Mouse (Mus musculus): ENCODE measurements around the gene Nostrin. TPM values are rescaled to one million over a fixed set of nuclear protein-coding genes. Genes with fewer than 3 reads are reported as not detected.
A peak's percentile ranks its signal among the peaks of the same experiment; 100 is the strongest.

Nostrin gene
- polyA plus RNA-seq, 1 experiment from 2014 or later = 2.4 TPM

DNA sequence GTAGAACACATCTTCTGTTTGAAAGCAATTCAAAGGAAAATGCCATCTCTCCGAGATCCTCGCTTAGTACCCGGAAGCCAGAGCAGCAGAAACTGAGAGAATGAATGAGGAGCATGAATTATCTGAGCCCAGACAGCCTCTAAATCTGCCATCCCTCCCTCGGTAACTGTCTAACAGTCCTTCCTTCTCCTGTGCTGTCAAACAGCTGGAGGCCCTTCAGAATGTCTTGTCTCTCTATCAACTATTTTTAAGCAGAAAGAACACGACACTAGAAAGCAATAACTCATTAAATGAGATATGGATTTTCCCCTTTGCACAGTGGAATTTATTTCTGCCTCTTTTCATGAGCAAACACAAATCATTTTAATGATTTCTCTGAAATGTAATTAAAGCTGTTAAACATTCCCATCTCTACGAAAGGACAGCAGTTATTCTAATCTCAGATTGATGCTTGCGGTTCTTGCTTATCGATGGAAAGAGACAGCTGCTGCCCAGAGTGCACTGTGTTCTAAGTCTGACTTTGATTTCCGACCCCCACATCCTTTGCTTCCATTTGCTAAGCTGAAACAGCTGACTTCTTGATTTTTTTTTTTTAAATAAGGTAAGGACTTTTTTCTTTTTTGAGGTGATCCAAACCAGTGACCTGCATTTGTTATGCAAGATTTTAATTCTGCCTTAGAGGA is 34.9 kb downstream of the Nostrin start:
- Histone ChIP-seq H3K9ac (ENCODE audit: low read depth, low read length) (no peak overlapping the region), H3K4me3 (ENCODE audit: low read length) (no peak overlapping the region), H3K4me2 (ENCODE audit: low read length) (no peak overlapping the region), H3K36me3 (ENCODE audit: control insufficient read depth, insufficient read depth, low read length) (no peaks in the 10 kb centered on the region), H3K27ac (ENCODE audit: low read depth, low read length) (no peak overlapping the region), H3K27me3 (replicated peaks; ENCODE audit: control insufficient read depth, insufficient read depth, low read length) (no peaks in the 10 kb centered on the region), H3K9me3 (ENCODE audit: control insufficient read depth, low read length) (no peaks in the 10 kb centered on the region), H3K4me1 (ENCODE audit: control insufficient read depth, insufficient read depth, low read depth, low read length) (no peaks in the 10 kb centered on the region)
- 56% methylated on average over 9 of the region's 9 CpGs for WGBS
- ATAC-seq = no peak

DNA sequence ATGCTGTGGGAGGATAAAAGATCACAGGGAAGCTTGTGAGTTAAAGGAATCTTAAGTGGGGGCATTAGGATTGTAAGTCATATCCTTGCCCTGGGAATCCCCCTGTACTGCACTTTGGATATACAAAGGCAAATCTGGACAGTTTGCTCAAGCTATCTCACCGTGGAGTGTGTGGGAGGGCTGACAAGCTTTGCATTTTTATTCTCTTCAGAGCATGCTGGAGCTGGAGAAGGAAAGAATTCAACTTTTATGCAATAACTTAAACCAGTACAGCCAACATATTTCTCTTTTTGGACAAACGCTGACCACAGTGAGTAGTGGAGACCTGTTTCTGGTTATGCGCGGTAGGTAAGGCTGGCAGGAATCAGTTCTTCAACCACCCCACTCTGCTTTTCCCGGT is 39.7 kb downstream of the Nostrin start:
- H3K36me3 ChIP-seq (ENCODE audit: control insufficient read depth, insufficient read depth, low read length) = no peaks in the 10 kb centered on the region
- WGBS = 76% methylated on average over 5 of the region's 5 CpGs
- no peaks in the 10 kb centered on the region for H3K27me3 ChIP-seq (replicated peaks; ENCODE audit: control insufficient read depth, insufficient read depth, low read length)
- no peaks in the 10 kb centered on the region for H3K4me1 ChIP-seq (ENCODE audit: control insufficient read depth, insufficient read depth, low read depth, low read length)
- no peak for ATAC-seq
- H3K9me3 ChIP-seq (ENCODE audit: control insufficient read depth, low read length) = no peaks in the 10 kb centered on the region
- H3K4me2 ChIP-seq (ENCODE audit: low read length) = no peak overlapping the region
- H3K9ac ChIP-seq (ENCODE audit: low read depth, low read length) = no peak overlapping the region
- H3K4me3 ChIP-seq (ENCODE audit: low read length) = no peak overlapping the region
- no peak overlapping the region for H3K27ac ChIP-seq (ENCODE audit: low read depth, low read length)

DNA sequence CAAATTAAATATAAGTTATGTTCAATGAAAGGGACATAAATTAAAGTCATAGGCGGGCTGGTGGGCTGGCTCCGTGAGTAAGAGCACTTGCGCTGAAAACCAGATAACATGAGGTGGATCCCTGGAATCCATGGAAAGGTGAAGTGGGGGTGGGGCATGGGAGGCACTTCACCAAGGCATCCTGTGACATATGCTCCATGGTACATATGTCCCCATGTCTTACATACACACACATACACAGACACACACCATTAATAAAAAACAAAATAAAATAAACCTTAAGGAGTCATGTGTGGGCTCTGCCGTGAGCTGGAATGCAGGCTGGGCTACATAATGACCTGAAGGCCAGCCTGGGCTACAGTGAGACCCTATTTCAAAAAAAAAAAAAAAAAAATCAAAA is 44.1 kb downstream of the Nostrin start:
- H3K9me3 ChIP-seq (ENCODE audit: control insufficient read depth, low read length) = no peaks in the 10 kb centered on the region
- no peaks in the 10 kb centered on the region for H3K36me3 ChIP-seq (ENCODE audit: control insufficient read depth, insufficient read depth, low read length)
- H3K9ac ChIP-seq (ENCODE audit: low read depth, low read length) = no peak overlapping the region
- H3K4me3 ChIP-seq (ENCODE audit: low read length) = no peak overlapping the region
- 93% methylated on average over 4 of the region's 4 CpGs for whole genome bisulfite sequencing
- ATAC-seq = no peak
- no peaks in the 10 kb centered on the region for H3K27me3 ChIP-seq (replicated peaks; ENCODE audit: control insufficient read depth, insufficient read depth, low read length)
- H3K27ac ChIP-seq (ENCODE audit: low read depth, low read length) = no peak overlapping the region
- H3K4me1 ChIP-seq (ENCODE audit: control insufficient read depth, insufficient read depth, low read depth, low read length) = no peaks in the 10 kb centered on the region
- H3K4me2 ChIP-seq (ENCODE audit: low read length) = no peak overlapping the region

DNA sequence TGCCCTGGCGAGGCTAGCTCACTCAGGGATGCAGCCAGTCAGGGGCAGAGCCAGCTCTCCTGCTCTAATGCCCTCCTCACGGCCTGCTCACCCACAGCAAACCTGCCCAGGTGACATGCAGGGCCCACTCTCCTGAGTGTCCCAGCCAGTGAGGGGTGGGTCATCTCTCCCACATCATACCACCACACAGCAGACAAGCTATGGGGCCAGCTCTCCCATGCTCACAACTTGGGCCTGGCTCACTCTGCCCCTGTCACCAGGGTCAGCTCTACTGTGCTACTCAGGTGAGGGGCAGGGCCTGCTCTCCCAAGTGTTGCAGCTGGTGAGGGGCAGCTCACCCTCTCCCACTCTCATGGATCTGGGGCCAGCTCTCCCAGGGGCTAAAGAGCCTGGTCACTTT is 52.4 kb downstream of the Nostrin start:
- 85% methylated on average over 2 of the region's 2 CpGs for WGBS
- Histone ChIP-seq H3K27me3 (replicated peaks; ENCODE audit: control insufficient read depth, insufficient read depth, low read length) (no peaks in the 10 kb centered on the region), H3K9ac (ENCODE audit: low read depth, low read length) (no peak overlapping the region), H3K4me3 (ENCODE audit: low read length) (no peak overlapping the region), H3K36me3 (ENCODE audit: control insufficient read depth, insufficient read depth, low read length) (no peaks in the 10 kb centered on the region), H3K4me1 (ENCODE audit: control insufficient read depth, insufficient read depth, low read depth, low read length) (no peaks in the 10 kb centered on the region), H3K4me2 (ENCODE audit: low read length) (no peak overlapping the region), H3K27ac (ENCODE audit: low read depth, low read length) (no peak overlapping the region), H3K9me3 (ENCODE audit: control insufficient read depth, low read length) (no peaks in the 10 kb centered on the region)
- no peak for ATAC-seq

DNA sequence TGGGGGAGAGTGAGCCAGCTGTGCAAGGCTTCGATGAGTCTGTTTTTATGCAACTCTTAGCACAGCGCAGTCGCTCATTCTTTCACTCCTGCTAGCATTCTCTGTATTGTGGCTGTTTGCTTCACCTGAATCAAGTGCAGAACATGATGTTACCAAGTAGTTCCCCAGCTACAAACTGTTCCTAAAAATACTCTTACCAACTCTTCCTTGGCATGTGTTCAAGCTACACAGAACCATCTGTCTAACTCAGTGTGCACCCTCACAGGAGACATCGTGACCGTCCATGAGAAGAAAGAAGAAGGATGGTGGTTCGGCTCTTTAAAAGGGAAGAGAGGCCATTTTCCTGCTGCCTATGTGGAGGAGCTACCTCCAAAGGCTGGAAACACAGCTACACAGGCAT is 53.1 kb downstream of the Nostrin start:
- no peak overlapping the region for H3K4me3 ChIP-seq (ENCODE audit: low read length)
- H3K4me1 ChIP-seq (ENCODE audit: control insufficient read depth, insufficient read depth, low read depth, low read length) = no peaks in the 10 kb centered on the region
- 76% methylated on average over 6 of the region's 6 CpGs for WGBS
- H3K9ac ChIP-seq (ENCODE audit: low read depth, low read length) = no peak overlapping the region
- H3K27me3 ChIP-seq (replicated peaks; ENCODE audit: control insufficient read depth, insufficient read depth, low read length) = no peaks in the 10 kb centered on the region
- no peaks in the 10 kb centered on the region for H3K9me3 ChIP-seq (ENCODE audit: control insufficient read depth, low read length)
- no peak for ATAC-seq
- H3K27ac ChIP-seq (ENCODE audit: low read depth, low read length) = no peak overlapping the region
- no peak overlapping the region for H3K4me2 ChIP-seq (ENCODE audit: low read length)
- no peaks in the 10 kb centered on the region for H3K36me3 ChIP-seq (ENCODE audit: control insufficient read depth, insufficient read depth, low read length)

DNA sequence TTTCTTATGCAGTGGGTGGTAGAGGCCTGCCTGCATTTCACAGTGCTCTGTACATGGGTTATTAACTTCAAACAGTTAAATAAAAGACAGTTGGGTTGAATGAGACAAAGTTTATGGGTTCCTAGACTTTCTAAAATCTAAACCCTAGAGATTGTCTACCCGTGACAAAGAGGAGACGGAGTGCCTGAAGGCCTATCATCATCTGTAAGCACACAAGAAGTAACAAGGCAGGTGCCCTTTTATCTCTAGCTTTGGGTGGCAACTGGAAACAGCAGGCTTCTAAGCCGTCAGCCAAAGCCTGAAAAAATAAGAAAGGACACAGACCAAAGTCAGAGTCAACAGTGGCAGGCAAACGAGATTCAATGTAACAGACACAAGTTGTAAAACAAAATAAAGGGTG is 53.6 kb downstream of the Nostrin start:
- no peak overlapping the region for H3K27ac ChIP-seq (ENCODE audit: low read depth, low read length)
- H3K9ac ChIP-seq (ENCODE audit: low read depth, low read length) = no peak overlapping the region
- H3K4me1 ChIP-seq (ENCODE audit: control insufficient read depth, insufficient read depth, low read depth, low read length) = no peaks in the 10 kb centered on the region
- H3K36me3 ChIP-seq (ENCODE audit: control insufficient read depth, insufficient read depth, low read length) = no peaks in the 10 kb centered on the region
- H3K9me3 ChIP-seq (ENCODE audit: control insufficient read depth, low read length) = no peaks in the 10 kb centered on the region
- no peak for ATAC-seq
- H3K4me2 ChIP-seq (ENCODE audit: low read length) = no peak overlapping the region
- WGBS = 65% methylated on average over 4 of the region's 4 CpGs
- no peaks in the 10 kb centered on the region for H3K27me3 ChIP-seq (replicated peaks; ENCODE audit: control insufficient read depth, insufficient read depth, low read length)
- no peak overlapping the region for H3K4me3 ChIP-seq (ENCODE audit: low read length)

DNA sequence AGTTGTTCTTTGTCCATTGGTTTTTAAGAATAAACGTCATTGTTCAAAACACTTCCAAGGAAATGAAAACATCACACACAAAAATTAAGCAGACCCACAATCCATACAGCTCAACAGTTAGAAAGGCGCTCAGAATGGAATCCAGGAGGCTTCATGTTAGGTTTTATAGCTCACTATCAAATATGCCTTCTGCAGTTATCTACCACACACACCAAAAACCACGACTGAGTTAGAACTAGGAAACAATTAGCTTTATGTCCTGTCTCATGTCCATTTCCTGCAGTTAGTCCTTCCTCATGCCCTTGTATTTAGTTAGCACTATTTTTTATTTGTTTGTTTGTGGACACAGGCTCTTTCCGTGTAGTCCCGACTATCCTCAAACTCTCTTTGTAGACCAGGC is 55.5 kb downstream of the Nostrin start:
- Histone ChIP-seq H3K9me3 (ENCODE audit: control insufficient read depth, low read length) (no peaks in the 10 kb centered on the region), H3K27ac (ENCODE audit: low read depth, low read length) (no peak overlapping the region), H3K36me3 (ENCODE audit: control insufficient read depth, insufficient read depth, low read length) (no peaks in the 10 kb centered on the region), H3K4me1 (ENCODE audit: control insufficient read depth, insufficient read depth, low read depth, low read length) (no peaks in the 10 kb centered on the region), H3K9ac (ENCODE audit: low read depth, low read length) (no peak overlapping the region), H3K4me3 (ENCODE audit: low read length) (no peak overlapping the region), H3K27me3 (replicated peaks; ENCODE audit: control insufficient read depth, insufficient read depth, low read length) (no peaks in the 10 kb centered on the region), H3K4me2 (ENCODE audit: low read length) (no peak overlapping the region)
- WGBS = 93% methylated on average over 5 of the region's 5 CpGs
- ATAC-seq = no peak

DNA sequence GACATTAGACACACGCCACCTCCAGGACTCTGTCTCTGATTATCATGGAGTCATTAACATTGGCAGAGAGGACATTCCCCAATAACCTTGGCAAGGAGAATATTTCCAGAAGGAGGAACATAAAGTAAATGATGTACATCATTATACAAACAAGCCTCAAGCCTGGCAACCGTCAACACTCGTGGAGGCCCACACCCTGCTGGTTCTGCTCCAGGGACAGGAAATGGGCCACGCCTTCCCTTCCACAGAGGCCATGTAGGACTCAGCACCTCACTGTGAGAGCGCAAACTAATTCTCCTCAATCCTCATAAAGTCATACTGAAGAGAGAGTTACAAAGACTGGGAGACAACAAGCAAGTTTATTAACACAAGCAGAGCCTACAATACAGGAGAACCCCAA is 58.0 kb downstream of the Nostrin start:
- Histone ChIP-seq H3K4me3 (ENCODE audit: low read length) (no peak overlapping the region), H3K4me2 (ENCODE audit: low read length) (no peak overlapping the region), H3K9ac (ENCODE audit: low read depth, low read length) (no peak overlapping the region), H3K27ac (ENCODE audit: low read depth, low read length) (no peak overlapping the region), H3K36me3 (ENCODE audit: control insufficient read depth, insufficient read depth, low read length) (no peaks in the 10 kb centered on the region), H3K9me3 (ENCODE audit: control insufficient read depth, low read length) (no peaks in the 10 kb centered on the region), H3K27me3 (replicated peaks; ENCODE audit: control insufficient read depth, insufficient read depth, low read length) (no peaks in the 10 kb centered on the region), H3K4me1 (ENCODE audit: control insufficient read depth, insufficient read depth, low read depth, low read length) (no peaks in the 10 kb centered on the region)
- ATAC-seq = no peak
- WGBS = 82% methylated on average over 5 of the region's 5 CpGs

DNA sequence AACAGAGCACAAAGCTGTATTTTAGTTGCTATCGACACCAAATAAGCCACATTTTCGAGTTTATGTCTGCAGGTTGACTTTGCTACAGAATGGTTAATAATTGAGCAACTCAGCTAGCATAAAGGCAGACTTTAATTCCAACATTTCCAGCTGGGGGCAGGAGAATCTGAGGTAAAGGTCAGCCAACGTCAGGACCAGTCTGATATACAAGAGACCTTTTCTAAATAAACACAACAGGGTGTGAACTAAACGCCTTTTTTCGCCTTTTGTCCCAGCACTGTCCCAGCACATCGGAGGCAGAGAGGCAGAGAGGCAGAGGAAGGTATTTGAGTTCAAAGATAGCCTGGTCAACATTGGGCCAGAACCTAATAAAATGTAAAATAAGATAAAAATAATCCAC is 69.6 kb downstream of the Nostrin start:
- Histone ChIP-seq H3K27ac (ENCODE audit: low read depth, low read length) (no peak overlapping the region), H3K9me3 (ENCODE audit: control insufficient read depth, low read length) (no peaks in the 10 kb centered on the region), H3K27me3 (replicated peaks; ENCODE audit: control insufficient read depth, insufficient read depth, low read length) (no peaks in the 10 kb centered on the region), H3K4me3 (ENCODE audit: low read length) (peak overlapping the region; percentile 96), H3K4me2 (ENCODE audit: low read length) (peak overlapping the region; percentile 97), H3K4me1 (ENCODE audit: control insufficient read depth, insufficient read depth, low read depth, low read length) (no peaks in the 10 kb centered on the region; the same call in 1 of the 2 replicates), H3K36me3 (ENCODE audit: control insufficient read depth, insufficient read depth, low read length) (no peaks in the 10 kb centered on the region), H3K9ac (ENCODE audit: low read depth, low read length) (peak overlapping the region; percentile 71)
- 15% methylated on average over 6 of the region's 6 CpGs for WGBS
- ATAC-seq = no peak

Measured in hindbrain, embryonic 16.5 days (tissue).